Mouse (Mus musculus) midbrain, embryonic 13.5 days (tissue): ENCODE data around the gene Atg16l2. TPM values are rescaled to one million over a fixed set of nuclear protein-coding genes. Genes with fewer than 3 reads are reported as not detected.
A peak's percentile ranks its signal among the peaks of the same experiment; 100 is the strongest.

Experiments
- ATAC-seq: fragments of 200-750 bp; cut with Nextera tagmentation; 2 replicates; pipeline ENCODE4 v1.8.0; 2017; ENCODE audit warnings: mild to moderate bottlenecking, moderate TSS enrichment, moderate library complexity
- H3K27ac ChIP-seq: fragments of 300-500 bp; sonication (generic); 2 replicates; pipeline ENCODE4 v1.5.1; 2015; ENCODE audit warnings: inconsistent platforms, mild to moderate bottlenecking, moderate library complexity
- H3K27me3 ChIP-seq: fragments of 300-500 bp; sonication (generic); 2 replicates; pipeline ENCODE4 v1.6.1; 2015; ENCODE audit warnings: mild to moderate bottlenecking, inconsistent platforms
- H3K36me3 ChIP-seq: fragments of 300-500 bp; sonication (generic); 2 replicates; pipeline ENCODE4 v1.6.1; 2015; ENCODE audit warnings: mild to moderate bottlenecking, inconsistent platforms
- H3K4me1 ChIP-seq: fragments of 300-500 bp; sonication (generic); replicated peaks from 2 replicates; pipeline ENCODE4 v1.6.1; 2015; ENCODE audit warnings: inconsistent platforms
- H3K4me2 ChIP-seq: fragments of 300-500 bp; sonication (generic); replicated peaks from 2 replicates; pipeline ENCODE4 v1.6.1; 2015; ENCODE audit warnings: moderate library complexity, mild to moderate bottlenecking, inconsistent platforms
- H3K4me3 ChIP-seq: fragments of 300-500 bp; sonication (generic); replicated peaks from 2 replicates; pipeline ENCODE4 v1.5.1; 2015; ENCODE audit warnings: mild to moderate bottlenecking, inconsistent platforms
- H3K9ac ChIP-seq: fragments of 300-500 bp; sonication (generic); replicated peaks from 2 replicates; pipeline ENCODE4 v1.6.1; 2015; ENCODE audit warnings: mild to moderate bottlenecking, inconsistent platforms
- H3K9me3 ChIP-seq: fragments of 300-500 bp; sonication (generic); 2 replicates; pipeline ENCODE4 v1.6.1; 2016; ENCODE audit warnings: mild to moderate bottlenecking, inconsistent platforms
- WGBS: fragments of 180-500 bp; shearing (Covaris S2); methylation state at CpG from one replicate; pipeline ENCODE4 v1.1.7; 2015; 5-methylcytosine and 5-hydroxymethylcytosine counted together
- polyA plus RNA-seq: library from polyadenylated mRNA; unstranded; fragments of >200 nt; fragmentation: Nextera tagmentation; extraction: Ambion mirVana; gene quantifications from 2 replicates; pipeline ENCODE4 v1.2.1, GENCODE M21; 2015

The Atg16l2 gene
- polyA plus RNA-seq, 1 experiment from 2014 or later, result 16.8 TPM

- no peak for ATAC-seq
- H3K9ac ChIP-seq, result no peak overlapping the region
- peaks cover 18% of the 10 kb centered on the region for H3K4me1 ChIP-seq
- H3K27ac ChIP-seq, result no peak overlapping the region
- no peaks in the 10 kb centered on the region for H3K36me3 ChIP-seq
- no peak overlapping the region for H3K4me2 ChIP-seq
- 81% methylated on average over 1 of the region's 1 CpGs for WGBS
- H3K27me3 ChIP-seq, result peaks cover 38% of the 10 kb centered on the region
- H3K4me3 ChIP-seq, result no peak overlapping the region
- no peaks in the 10 kb centered on the region for H3K9me3 ChIP-seq
These were observed 17.7 kb upstream of the Atg16l2 start for GRCm38 (mm10) chr7:101319796-101320195.

GRCm38 (mm10) chr7:101318848-101319247 lies 16.8 kb upstream of the Atg16l2 start:
- H3K9ac ChIP-seq, result no peak overlapping the region
- no peak overlapping the region for H3K27ac ChIP-seq
- no peak overlapping the region for H3K4me3 ChIP-seq
- no peaks in the 10 kb centered on the region for H3K36me3 ChIP-seq
- 71% methylated on average over 4 of the region's 4 CpGs for WGBS
- no peaks in the 10 kb centered on the region for H3K9me3 ChIP-seq
- no peak overlapping the region for H3K4me2 ChIP-seq
- peaks cover 18% of the 10 kb centered on the region for H3K4me1 ChIP-seq
- ATAC-seq, result no peak
- H3K27me3 ChIP-seq, result peaks cover 38% of the 10 kb centered on the region

GRCm38 (mm10) chr7:101317014-101317413 lies 15.0 kb upstream of the Atg16l2 start, which contains the start of gene Stard10:
Gene Stard10 (plus strand): TSS chr7:101317086.
- peaks cover 27% of the 10 kb centered on the region for H3K27me3 ChIP-seq
- no peak for ATAC-seq
- no peak within 1 kb of the TSS for H3K4me3 ChIP-seq
- peaks cover 13% of the 10 kb centered on the region for H3K4me1 ChIP-seq
- H3K27ac ChIP-seq, result no peak within 1 kb of the TSS
- no peaks in the 10 kb centered on the region for H3K9me3 ChIP-seq
- no peaks in the 10 kb centered on the region for H3K36me3 ChIP-seq
- WGBS, result 81% methylated on average over 3 of the region's 3 CpGs
- no peak within 1 kb of the TSS for H3K4me2 ChIP-seq
- H3K9ac ChIP-seq, result no peak within 1 kb of the TSS

GRCm38 (mm10) chr7:101316591-101317001 lies 14.5 kb upstream of the Atg16l2 start:
- WGBS, result 77% methylated on average over 6 of the region's 6 CpGs
- no peaks in the 10 kb centered on the region for H3K36me3 ChIP-seq
- no peak overlapping the region for H3K4me2 ChIP-seq
- no peak overlapping the region for H3K27ac ChIP-seq
- peaks cover 24% of the 10 kb centered on the region for H3K27me3 ChIP-seq
- H3K4me1 ChIP-seq, result peaks cover 9% of the 10 kb centered on the region
- no peak for ATAC-seq
- H3K9ac ChIP-seq, result no peak overlapping the region
- no peak overlapping the region for H3K4me3 ChIP-seq
- no peaks in the 10 kb centered on the region for H3K9me3 ChIP-seq

GRCm38 (mm10) chr7:101315699-101316098 lies 13.6 kb upstream of the Atg16l2 start:
- no peak for ATAC-seq
- H3K36me3 ChIP-seq, result no peaks in the 10 kb centered on the region
- no peak overlapping the region for H3K4me3 ChIP-seq
- H3K9me3 ChIP-seq, result no peaks in the 10 kb centered on the region
- H3K27ac ChIP-seq, result no peak overlapping the region
- no peak overlapping the region for H3K4me2 ChIP-seq
- H3K27me3 ChIP-seq, result peaks cover 24% of the 10 kb centered on the region
- H3K4me1 ChIP-seq, result peaks cover 4% of the 10 kb centered on the region; the same call in 1 of the 2 replicates
- H3K9ac ChIP-seq, result no peak overlapping the region

GRCm38 (mm10) chr7:101314396-101314795 lies 12.3 kb upstream of the Atg16l2 start:
- no peak overlapping the region for H3K4me3 ChIP-seq
- peaks cover 13% of the 10 kb centered on the region for H3K27me3 ChIP-seq
- H3K36me3 ChIP-seq, result no peaks in the 10 kb centered on the region
- WGBS, result 67% methylated on average over 5 of the region's 5 CpGs
- no peaks in the 10 kb centered on the region for H3K9me3 ChIP-seq
- H3K4me1 ChIP-seq, result peaks cover 3% of the 10 kb centered on the region; the same call in 1 of the 2 replicates
- no peak overlapping the region for H3K4me2 ChIP-seq
- no peak for ATAC-seq
- H3K9ac ChIP-seq, result no peak overlapping the region
- H3K27ac ChIP-seq, result no peak overlapping the region

GRCm38 (mm10) chr7:101313033-101313432 lies 11.0 kb upstream of the Atg16l2 start:
- ATAC-seq, result no peak

GRCm38 (mm10) chr7:101311061-101311460 lies 9.0 kb upstream of the Atg16l2 start:
- H3K4me1 ChIP-seq, result peaks cover 3% of the 10 kb centered on the region; the same call in 1 of the 2 replicates
- H3K36me3 ChIP-seq, result no peaks in the 10 kb centered on the region
- 0 out of 2 replicates have a peak overlapping the region, but pooled peaks have one; percentile 65 for H3K4me3 ChIP-seq
- no peaks in the 10 kb centered on the region for H3K9me3 ChIP-seq
- peak overlapping the region; percentile 57 for H3K4me2 ChIP-seq
- 42% methylated on average over 2 of the region's 2 CpGs for WGBS
- no peak overlapping the region for H3K9ac ChIP-seq
- ATAC-seq, result no peak
- peak overlapping the region; percentile 10; the same call in 1 of the 2 replicates for H3K27ac ChIP-seq
- 0 out of 2 replicates have a peak, but pooled peaks cover 10% of the 10 kb centered on the region for H3K27me3 ChIP-seq

More at GRCm38 (mm10) chr7:101313033-101313432, 11.0 kb upstream of the Atg16l2 start:
- H3K4me3 ChIP-seq, result no peak overlapping the region
- H3K36me3 ChIP-seq, result no peaks in the 10 kb centered on the region
- H3K27me3 ChIP-seq, result 0 out of 2 replicates have a peak, but pooled peaks cover 10% of the 10 kb centered on the region
- no peak overlapping the region for H3K4me2 ChIP-seq
- H3K9me3 ChIP-seq, result no peaks in the 10 kb centered on the region
- H3K9ac ChIP-seq, result no peak overlapping the region
- 77% methylated on average over 3 of the region's 3 CpGs for WGBS
- H3K4me1 ChIP-seq, result peaks cover 3% of the 10 kb centered on the region; the same call in 1 of the 2 replicates
- no peak overlapping the region for H3K27ac ChIP-seq

GRCm38 (mm10) chr7:101310327-101311028 lies 8.4 kb upstream of the Atg16l2 start:
- Histone ChIP-seq H3K27ac (peak overlapping the region; percentile 87), H3K36me3 (no peaks in the 10 kb centered on the region), H3K27me3 (0 out of 2 replicates have a peak, but pooled peaks cover 10% of the 10 kb centered on the region), H3K4me1 (peaks cover 3% of the 10 kb centered on the region; the same call in 1 of the 2 replicates), H3K9me3 (no peaks in the 10 kb centered on the region), H3K9ac (peak overlapping the region; percentile 70), H3K4me2 (peak overlapping the region; percentile 57), H3K4me3 (peak overlapping the region; percentile 65)
- under 1% methylated on average over 43 of the region's 43 CpGs for WGBS
- ATAC-seq, result peak; percentile 98

GRCm38 (mm10) chr7:101309985-101310326 lies 7.9 kb upstream of the Atg16l2 start:
- H3K4me1 ChIP-seq, result peaks cover 3% of the 10 kb centered on the region; the same call in 1 of the 2 replicates
- WGBS, result 38% methylated on average over 5 of the region's 5 CpGs
- H3K4me2 ChIP-seq, result peak overlapping the region; percentile 57
- no peak; the same call in 1 of the 2 replicates for ATAC-seq
- H3K36me3 ChIP-seq, result no peaks in the 10 kb centered on the region
- no peaks in the 10 kb centered on the region for H3K9me3 ChIP-seq
- peak overlapping the region; percentile 65 for H3K4me3 ChIP-seq
- peak overlapping the region; percentile 87 for H3K27ac ChIP-seq
- H3K27me3 ChIP-seq, result 0 out of 2 replicates have a peak, but pooled peaks cover 10% of the 10 kb centered on the region
- peak overlapping the region; percentile 70 for H3K9ac ChIP-seq

GRCm38 (mm10) chr7:101306841-101307240 lies 4.8 kb upstream of the Atg16l2 start:
- H3K4me1 ChIP-seq, result peaks cover 10% of the 10 kb centered on the region
- no peak overlapping the region for H3K4me2 ChIP-seq
- WGBS, result 64% methylated on average over 2 of the region's 2 CpGs
- no peak overlapping the region for H3K9ac ChIP-seq
- no peaks in the 10 kb centered on the region for H3K36me3 ChIP-seq
- H3K27me3 ChIP-seq, result 0 out of 2 replicates have a peak, but pooled peaks cover 7% of the 10 kb centered on the region
- H3K27ac ChIP-seq, result no peak overlapping the region
- no peaks in the 10 kb centered on the region for H3K9me3 ChIP-seq
- H3K4me3 ChIP-seq, result no peak overlapping the region
- ATAC-seq, result no peak

GRCm38 (mm10) chr7:101302691-101303090 lies 640 bp upstream of the Atg16l2 start:
- WGBS, result 23% methylated on average over 7 of the region's 7 CpGs
- Histone ChIP-seq H3K9me3 (no peaks in the 10 kb centered on the region), H3K4me3 (peak overlapping the region; percentile 70), H3K27me3 (peaks cover 37% of the 10 kb centered on the region), H3K36me3 (no peaks in the 10 kb centered on the region), H3K27ac (peak overlapping the region; percentile 62), H3K9ac (peak overlapping the region; percentile 74), H3K4me2 (peak overlapping the region; percentile 90), H3K4me1 (peaks cover 15% of the 10 kb centered on the region)
- ATAC-seq, result no peak
